Mouse (Mus musculus) liver, embryonic 12.5 days (tissue): ENCODE measurements at regions not wholly inside any gene's neighbourhood (a gene's known extent, or its start where the extent isn't known, plus 50 kb on each side); places are given as distances from the start of the nearest gene placed in this dataset.

Experiments used
- ATAC-seq: fragments of 200-750 bp; cut with Nextera tagmentation; 2 replicates; pipeline ENCODE4 v1.8.0; 2017; ENCODE audit warnings: moderate number of reproducible peaks, mild to moderate bottlenecking, moderate library complexity
- H3K27ac ChIP-seq: fragments of 300-500 bp; sonication (generic); 2 replicates; pipeline ENCODE4 v1.5.1; 2016; ENCODE audit warnings: mild to moderate bottlenecking
- H3K27me3 ChIP-seq: fragments of 300-500 bp; sonication (generic); replicated peaks from 2 replicates; pipeline ENCODE4 v1.6.1; 2016; ENCODE audit warnings: mild to moderate bottlenecking, moderate library complexity
- H3K36me3 ChIP-seq: fragments of 300-500 bp; sonication (generic); 2 replicates; pipeline ENCODE4 v1.6.1; 2016; ENCODE audit warnings: mild to moderate bottlenecking, moderate library complexity
- H3K4me1 ChIP-seq: fragments of 300-500 bp; sonication (generic); 2 replicates; pipeline ENCODE4 v1.6.1; 2016
- H3K4me2 ChIP-seq: fragments of 300-500 bp; sonication (generic); 2 replicates; pipeline ENCODE4 v1.6.1; 2016; ENCODE audit warnings: mild to moderate bottlenecking, moderate library complexity
- H3K4me3 ChIP-seq: fragments of 300-500 bp; sonication (generic); 2 replicates; pipeline ENCODE4 v1.5.1; 2016; ENCODE audit warnings: mild to moderate bottlenecking, moderate library complexity
- H3K9ac ChIP-seq: fragments of 300-500 bp; sonication (generic); 2 replicates; pipeline ENCODE4 v1.6.1; 2016; ENCODE audit warnings: mild to moderate bottlenecking, moderate library complexity
- H3K9me3 ChIP-seq: fragments of 300-500 bp; sonication (generic); replicated peaks from 2 replicates; pipeline ENCODE4 v1.6.1; 2016; ENCODE audit warnings: mild to moderate bottlenecking, moderate library complexity
- WGBS: fragments of 180-500 bp; shearing (Covaris S2); methylation state at CpG from one replicate; pipeline ENCODE4 v1.1.7; 2016; ENCODE audit not compliant: insufficient replicate concordance; 5-methylcytosine and 5-hydroxymethylcytosine counted together

- Histone ChIP-seq H3K36me3 (no peaks in the 10 kb centered on the region), H3K9me3 (no peaks in the 10 kb centered on the region), H3K9ac (no peak overlapping the region), H3K4me2 (no peak overlapping the region), H3K4me3 (no peak overlapping the region), H3K27ac (no peak overlapping the region), H3K4me1 (no peaks in the 10 kb centered on the region), H3K27me3 (peaks cover 13% of the 10 kb centered on the region)
- no peak for ATAC-seq
- WGBS, result 75% methylated on average over 6 of the region's 6 CpGs
These were observed 62.9 kb upstream of the Gm2310 start for GRCm38 (mm10) chr15:8582676-8583075.

GRCm38 (mm10) chr15:8581146-8581913 is 61.6 kb upstream of the Gm2310 start:
- 38% methylated on average over 8 of the region's 8 CpGs for WGBS
- no peaks in the 10 kb centered on the region for H3K4me1 ChIP-seq
- H3K27ac ChIP-seq, result no peak overlapping the region
- ATAC-seq, result no peak
- peaks cover 13% of the 10 kb centered on the region for H3K27me3 ChIP-seq
- H3K9ac ChIP-seq, result no peak overlapping the region
- H3K36me3 ChIP-seq, result no peaks in the 10 kb centered on the region
- H3K9me3 ChIP-seq, result no peaks in the 10 kb centered on the region
- no peak overlapping the region for H3K4me2 ChIP-seq
- H3K4me3 ChIP-seq, result no peak overlapping the region

GRCm38 (mm10) chr15:8580077-8580476 is 60.3 kb upstream of the Gm2310 start:
- no peak overlapping the region for H3K4me2 ChIP-seq
- H3K9me3 ChIP-seq, result no peaks in the 10 kb centered on the region
- no peak overlapping the region for H3K4me3 ChIP-seq
- H3K27me3 ChIP-seq, result peaks cover 13% of the 10 kb centered on the region
- no peak for ATAC-seq
- H3K4me1 ChIP-seq, result no peaks in the 10 kb centered on the region
- H3K27ac ChIP-seq, result no peak overlapping the region
- H3K9ac ChIP-seq, result no peak overlapping the region
- H3K36me3 ChIP-seq, result no peaks in the 10 kb centered on the region

DNA sequence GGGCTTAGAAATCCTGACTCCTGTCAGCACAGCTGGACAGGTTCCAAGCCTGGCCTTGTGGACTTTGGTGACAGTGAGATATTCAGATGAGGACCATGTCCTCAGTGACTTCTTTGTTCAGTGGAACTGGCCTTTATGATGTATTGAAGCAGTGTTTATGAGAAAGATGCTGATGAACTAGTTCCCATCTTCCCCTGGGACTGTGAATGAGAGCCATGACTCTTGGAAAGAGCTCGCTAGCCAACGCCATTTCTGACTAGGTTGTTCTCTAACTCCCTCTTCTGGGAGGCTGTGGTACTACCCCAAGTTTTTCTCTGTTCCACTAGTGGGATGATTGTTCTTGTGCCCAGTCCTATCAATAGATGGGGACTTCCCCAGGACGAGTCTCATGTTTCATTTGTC is 57.7 kb upstream of the Gm2310 start:
- no peak for ATAC-seq
- no peaks in the 10 kb centered on the region for H3K4me1 ChIP-seq
- no peaks in the 10 kb centered on the region for H3K9me3 ChIP-seq
- no peaks in the 10 kb centered on the region for H3K36me3 ChIP-seq
- no peak overlapping the region for H3K4me3 ChIP-seq
- H3K9ac ChIP-seq, result no peak overlapping the region
- H3K27ac ChIP-seq, result no peak overlapping the region
- peaks cover 17% of the 10 kb centered on the region for H3K27me3 ChIP-seq
- H3K4me2 ChIP-seq, result no peak overlapping the region
- 12% methylated on average over 3 of the region's 3 CpGs for WGBS

DNA sequence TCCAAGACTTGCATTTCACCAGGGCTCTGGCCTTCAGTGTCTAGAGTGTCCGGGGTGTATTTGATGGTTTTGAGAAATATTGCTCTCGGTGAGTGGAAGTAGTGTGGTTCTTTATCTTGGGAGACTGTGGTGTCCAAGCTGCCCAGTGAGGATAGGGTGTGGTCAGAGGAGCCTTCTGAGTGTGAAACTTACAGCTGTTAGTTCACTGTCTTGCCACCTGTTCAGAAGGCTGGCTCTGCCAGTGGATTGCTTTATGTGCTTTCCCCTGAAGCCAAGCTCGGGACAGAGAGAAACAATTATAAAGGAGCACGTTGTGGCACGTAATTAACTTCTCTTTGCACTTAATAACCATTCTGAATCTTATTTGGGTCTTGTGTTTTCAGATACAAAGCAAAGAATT is 57.2 kb upstream of the Gm2310 start:
- Histone ChIP-seq H3K36me3 (no peaks in the 10 kb centered on the region), H3K27me3 (peaks cover 22% of the 10 kb centered on the region)

GRCm38 (mm10) chr15:8569617-8570016 is 49.9 kb upstream of the Gm2310 start:
- H3K9me3 ChIP-seq, result no peaks in the 10 kb centered on the region
- no peaks in the 10 kb centered on the region for H3K36me3 ChIP-seq
- H3K4me3 ChIP-seq, result peak overlapping the region; percentile 62
- ATAC-seq, result peak; percentile 44
- 6% methylated on average over 11 of the region's 11 CpGs for WGBS
- peak overlapping the region; percentile 55 for H3K9ac ChIP-seq
- peaks cover 16% of the 10 kb centered on the region for H3K4me1 ChIP-seq
- peaks cover 46% of the 10 kb centered on the region for H3K27me3 ChIP-seq
- H3K27ac ChIP-seq, result no peak overlapping the region
- peak overlapping the region; percentile 89 for H3K4me2 ChIP-seq

More for the DNA sequence above, 57.2 kb upstream of the Gm2310 start:
- no peaks in the 10 kb centered on the region for H3K4me1 ChIP-seq
- H3K4me2 ChIP-seq, result no peak overlapping the region
- H3K9me3 ChIP-seq, result no peaks in the 10 kb centered on the region
- WGBS, result 51% methylated on average over 5 of the region's 5 CpGs
- H3K9ac ChIP-seq, result no peak overlapping the region
- no peak overlapping the region for H3K4me3 ChIP-seq
- no peak for ATAC-seq
- no peak overlapping the region for H3K27ac ChIP-seq
